Mouse (Mus musculus): ENCODE results near the gene G0s2. TPM values are rescaled to one million over a fixed set of nuclear protein-coding genes. Genes with fewer than 3 reads are reported as not detected.

Gene G0s2
- total and polyA plus RNA-seq, 2 experiments from 2014 or later = 5.0 to 5.7 TPM

GRCm38 (mm10) chr1:193242863-193243262 lies 30.2 kb downstream of the G0s2 start:
- DNase-seq (peak; percentile 3), ATAC-seq (no peak)
- Histone ChIP-seq H3K4me3 (ENCODE audit: low read depth, low read length) (no peak overlapping the region), H3K9ac (no peak overlapping the region), H3K27ac (ENCODE audit: low read depth, low read length) (0 out of 2 replicates have a peak overlapping the region, but pooled peaks have one; percentile 15), H3K9me3 (ENCODE audit: low read length) (no peaks in the 10 kb centered on the region), H3K4me1 (ENCODE audit: insufficient read depth) (peaks cover 11% of the 10 kb centered on the region; the same call in 1 of the 2 replicates), H3K27me3 (ENCODE audit: insufficient read depth, low read length) (no peaks in the 10 kb centered on the region), H3K4me2 (ENCODE audit: low read depth) (no peak overlapping the region), H3K36me3 (ENCODE audit: insufficient read depth) (no peaks in the 10 kb centered on the region)
- WGBS = 44% methylated on average over 4 of the region's 4 CpGs
- no peak for TF ChIP-seq CTCF (IDR thresholded peaks at IDR 0.05; ENCODE audit: low read depth)

- TF ChIP-seq CTCF (IDR thresholded peaks at IDR 0.05; ENCODE audit: low read depth) = no peak
- 44% methylated on average over 8 of the region's 8 CpGs for WGBS
- H3K4me3 ChIP-seq (ENCODE audit: low read depth, low read length) = no peak overlapping the region
- peaks cover 11% of the 10 kb centered on the region; the same call in 1 of the 2 replicates for H3K4me1 ChIP-seq (ENCODE audit: insufficient read depth)
- H3K4me2 ChIP-seq (ENCODE audit: low read depth) = no peak overlapping the region
- no peak overlapping the region for H3K9ac ChIP-seq
- no peaks in the 10 kb centered on the region for H3K27me3 ChIP-seq (ENCODE audit: insufficient read depth, low read length)
- H3K36me3 ChIP-seq (ENCODE audit: insufficient read depth) = no peaks in the 10 kb centered on the region
- H3K9me3 ChIP-seq (ENCODE audit: low read length) = no peaks in the 10 kb centered on the region
- DNase-seq (peak; percentile 81), ATAC-seq (peak; percentile 78)
- H3K27ac ChIP-seq (ENCODE audit: low read depth, low read length) = no peak overlapping the region
These were observed 30.8 kb downstream of the G0s2 start for GRCm38 (mm10) chr1:193242238-193242637.

GRCm38 (mm10) chr1:193241436-193241835 lies 31.6 kb downstream of the G0s2 start:
- no peaks in the 10 kb centered on the region for H3K27me3 ChIP-seq (ENCODE audit: insufficient read depth, low read length)
- no peak for TF ChIP-seq CTCF (IDR thresholded peaks at IDR 0.05; ENCODE audit: low read depth)
- H3K9ac ChIP-seq = no peak overlapping the region
- no peak overlapping the region for H3K27ac ChIP-seq (ENCODE audit: low read depth, low read length)
- peaks cover 11% of the 10 kb centered on the region; the same call in 1 of the 2 replicates for H3K4me1 ChIP-seq (ENCODE audit: insufficient read depth)
- DNase-seq = no peak
- H3K9me3 ChIP-seq (ENCODE audit: low read length) = no peaks in the 10 kb centered on the region
- ATAC-seq = no peak
- no peaks in the 10 kb centered on the region for H3K36me3 ChIP-seq (ENCODE audit: insufficient read depth)
- no peak overlapping the region for H3K4me2 ChIP-seq (ENCODE audit: low read depth)
- no peak overlapping the region for H3K4me3 ChIP-seq (ENCODE audit: low read depth, low read length)
- WGBS = 94% methylated on average over 4 of the region's 4 CpGs

DNA sequence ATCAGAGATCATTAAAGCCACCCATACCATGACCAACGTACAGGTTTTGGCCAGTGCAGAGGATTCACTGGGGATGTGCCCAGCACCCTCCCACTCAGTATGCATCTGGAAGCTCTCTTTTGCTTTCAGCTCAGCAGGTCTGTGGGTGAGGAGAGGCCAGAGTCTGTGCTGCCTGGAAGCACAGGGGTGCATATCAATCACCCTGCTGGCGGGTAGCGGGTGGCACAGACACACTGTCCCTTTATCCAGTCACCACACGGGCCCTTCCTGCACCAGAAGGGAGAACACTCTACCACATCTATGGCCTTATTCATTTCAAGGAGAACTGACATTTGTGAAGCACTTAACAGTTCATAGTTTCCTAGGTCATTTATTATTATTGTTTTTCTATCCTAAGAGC lies 34.6 kb downstream of the G0s2 start:
- Histone ChIP-seq H3K4me3 (ENCODE audit: low read depth, low read length) (no peak overlapping the region), H3K9ac (no peak overlapping the region), H3K4me1 (ENCODE audit: insufficient read depth) (peaks cover 7% of the 10 kb centered on the region; the same call in 1 of the 2 replicates), H3K27me3 (ENCODE audit: insufficient read depth, low read length) (no peaks in the 10 kb centered on the region), H3K27ac (ENCODE audit: low read depth, low read length) (no peak overlapping the region), H3K4me2 (ENCODE audit: low read depth) (no peak overlapping the region), H3K36me3 (ENCODE audit: insufficient read depth) (no peaks in the 10 kb centered on the region), H3K9me3 (ENCODE audit: low read length) (no peaks in the 10 kb centered on the region)
- 55% methylated on average over 4 of the region's 4 CpGs for WGBS
- ATAC-seq (peak; percentile 52; the same call in 1 of the 2 replicates), DNase-seq (no peak)
- 0 out of 2 replicates have a peak, but pooled peaks have one; percentile 5 for TF ChIP-seq CTCF (IDR thresholded peaks at IDR 0.05; ENCODE audit: low read depth)

- no peak overlapping the region for H3K4me3 ChIP-seq (ENCODE audit: low read depth, low read length)
- no peaks in the 10 kb centered on the region for H3K27me3 ChIP-seq (ENCODE audit: insufficient read depth, low read length)
- ATAC-seq (no peak), DNase-seq (no peak)
- H3K27ac ChIP-seq (ENCODE audit: low read depth, low read length) = no peak overlapping the region
- no peak overlapping the region for H3K9ac ChIP-seq
- no peak for TF ChIP-seq CTCF (IDR thresholded peaks at IDR 0.05; ENCODE audit: low read depth)
- H3K9me3 ChIP-seq (ENCODE audit: low read length) = no peaks in the 10 kb centered on the region
- H3K4me1 ChIP-seq (ENCODE audit: insufficient read depth) = no peaks in the 10 kb centered on the region
- no peaks in the 10 kb centered on the region for H3K36me3 ChIP-seq (ENCODE audit: insufficient read depth)
- WGBS = 88% methylated on average over 7 of the region's 7 CpGs
- no peak overlapping the region for H3K4me2 ChIP-seq (ENCODE audit: low read depth)
These were observed 38.1 kb downstream of the G0s2 start for GRCm38 (mm10) chr1:193234930-193235329.

GRCm38 (mm10) chr1:193234130-193234645 lies 38.8 kb downstream of the G0s2 start:
- Histone ChIP-seq H3K36me3 (ENCODE audit: insufficient read depth) (no peaks in the 10 kb centered on the region), H3K9me3 (ENCODE audit: low read length) (no peaks in the 10 kb centered on the region), H3K9ac (no peak overlapping the region), H3K27ac (ENCODE audit: low read depth, low read length) (no peak overlapping the region), H3K4me3 (ENCODE audit: low read depth, low read length) (no peak overlapping the region), H3K4me2 (ENCODE audit: low read depth) (no peak overlapping the region), H3K27me3 (ENCODE audit: insufficient read depth, low read length) (no peaks in the 10 kb centered on the region), H3K4me1 (ENCODE audit: insufficient read depth) (no peaks in the 10 kb centered on the region)
- no peak for TF ChIP-seq CTCF (IDR thresholded peaks at IDR 0.05; ENCODE audit: low read depth)
- WGBS = 94% methylated on average over 2 of the region's 2 CpGs
- DNase-seq = no peak
- no peak for ATAC-seq

- H3K4me2 ChIP-seq (ENCODE audit: low read depth) = no peak overlapping the region
- H3K9me3 ChIP-seq (ENCODE audit: low read length) = no peaks in the 10 kb centered on the region
- 81% methylated on average over 2 of the region's 2 CpGs for WGBS
- H3K27ac ChIP-seq (ENCODE audit: low read depth, low read length) = no peak overlapping the region
- no peaks in the 10 kb centered on the region for H3K4me1 ChIP-seq (ENCODE audit: insufficient read depth)
- no peaks in the 10 kb centered on the region for H3K36me3 ChIP-seq (ENCODE audit: insufficient read depth)
- DNase-seq (no peak), ATAC-seq (no peak)
- H3K9ac ChIP-seq = no peak overlapping the region
- no peak for TF ChIP-seq CTCF (IDR thresholded peaks at IDR 0.05; ENCODE audit: low read depth)
- no peak overlapping the region for H3K4me3 ChIP-seq (ENCODE audit: low read depth, low read length)
- H3K27me3 ChIP-seq (ENCODE audit: insufficient read depth, low read length) = no peaks in the 10 kb centered on the region
These were observed 40.3 kb downstream of the G0s2 start for GRCm38 (mm10) chr1:193232732-193233131.

Measured in forebrain, postnatal 0 days (tissue).